Mouse (Mus musculus) heart, embryonic 16.5 days (tissue): ENCODE results near the gene Tasp1. TPM values are rescaled to one million over a fixed set of nuclear protein-coding genes. Genes with fewer than 3 reads are reported as not detected.
A peak's percentile ranks its signal among the peaks of the same experiment; 100 is the strongest.
"Not testable (repeated sequence)": the region's sequence is repeated elsewhere in the genome, so short reads cannot be mapped to it uniquely, and the experiment has no call there.

Experiments used
- ATAC-seq: fragments of 200-750 bp; cut with Nextera tagmentation; replicated peaks from 2 replicates; pipeline ENCODE4 v1.8.0; 2017; ENCODE audit warnings: moderate number of reproducible peaks; ENCODE audit not compliant: insufficient read depth, low FRiP score; ENCODE audit errors: extremely low read depth
- H3K27ac ChIP-seq: fragments of 300-500 bp; sonication (generic); 2 replicates; pipeline ENCODE4 v1.5.1; 2014; ENCODE audit warnings: mild to moderate bottlenecking, low read length, control low read depth, moderate library complexity
- H3K27me3 ChIP-seq: fragments of 300-500 bp; sonication (generic); 2 replicates; pipeline ENCODE4 v1.6.1; 2014; ENCODE audit warnings: low read length, mixed read lengths; ENCODE audit not compliant: control insufficient read depth, insufficient read depth
- H3K36me3 ChIP-seq: fragments of 300-500 bp; sonication (generic); 2 replicates; pipeline ENCODE4 v1.6.1; 2014; ENCODE audit not compliant: control insufficient read depth, insufficient read depth
- H3K4me1 ChIP-seq: fragments of 300-500 bp; sonication (generic); 2 replicates; pipeline ENCODE4 v1.6.1; 2014; ENCODE audit warnings: low read length, mixed read lengths; ENCODE audit not compliant: control insufficient read depth, insufficient read depth
- H3K4me2 ChIP-seq: fragments of 300-500 bp; sonication (generic); 2 replicates; pipeline ENCODE4 v1.6.1; 2014; ENCODE audit warnings: low read depth, mild to moderate bottlenecking, control low read depth, low read length
- H3K4me3 ChIP-seq: fragments of 300-500 bp; sonication (generic); 2 replicates; pipeline ENCODE4 v1.5.1; 2014; ENCODE audit warnings: mild to moderate bottlenecking, control low read depth, low read length
- H3K9ac ChIP-seq: fragments of 300-500 bp; sonication (generic); 2 replicates; pipeline ENCODE4 v1.6.1; 2014; ENCODE audit warnings: low read length, control low read depth
- H3K9me3 ChIP-seq: fragments of 300-500 bp; sonication (generic); replicated peaks from 2 replicates; pipeline ENCODE4 v1.6.1; 2016; ENCODE audit warnings: low read length; ENCODE audit not compliant: control insufficient read depth
- WGBS: fragments of 180-500 bp; shearing (Covaris S2); extraction: QIAGEN DNeasy Blood & Tissue Kit; methylation state at CpG from one replicate; pipeline ENCODE4 v1.1.7; 2014; 5-methylcytosine and 5-hydroxymethylcytosine counted together
- polyA plus RNA-seq: library from polyadenylated mRNA; unstranded; fragments of >200 nt; fragmentation: Nextera tagmentation; extraction: Ambion mirVana; gene quantifications from 2 replicates; pipeline ENCODE4 v1.2.1, GENCODE M21; 2015

Tasp1 gene
- polyA plus RNA-seq, 1 experiment from 2014 or later, result 18.5 TPM

- Histone ChIP-seq H3K36me3 (0 out of 2 replicates have a peak, but pooled peaks cover 3% of the 10 kb centered on the region), H3K4me2 (no peak overlapping the region), H3K9me3 (no peaks in the 10 kb centered on the region), H3K4me3 (no peak overlapping the region), H3K27me3 (no peaks in the 10 kb centered on the region), H3K4me1 (no peaks in the 10 kb centered on the region), H3K27ac (no peak overlapping the region), H3K9ac (no peak overlapping the region)
- WGBS, result 51% methylated on average over 4 of the region's 4 CpGs
- no peak for ATAC-seq
Observed at GRCm38 (mm10) chr2:140024937-140025336, 41.7 kb downstream of the Tasp1 start.

- H3K4me3 ChIP-seq, result no peak overlapping the region
- no peaks in the 10 kb centered on the region for H3K36me3 ChIP-seq
- ATAC-seq, result no peak
- H3K4me1 ChIP-seq, result peaks cover 7% of the 10 kb centered on the region; the same call in 1 of the 2 replicates
- no peak overlapping the region for H3K4me2 ChIP-seq
- no peaks in the 10 kb centered on the region for H3K9me3 ChIP-seq
- no peak overlapping the region for H3K9ac ChIP-seq
- H3K27me3 ChIP-seq, result no peaks in the 10 kb centered on the region
- 81% methylated on average over 3 of the region's 3 CpGs for WGBS
- no peak overlapping the region for H3K27ac ChIP-seq
Observed at GRCm38 (mm10) chr2:140007406-140007805, 59.2 kb downstream of the Tasp1 start.

DNA sequence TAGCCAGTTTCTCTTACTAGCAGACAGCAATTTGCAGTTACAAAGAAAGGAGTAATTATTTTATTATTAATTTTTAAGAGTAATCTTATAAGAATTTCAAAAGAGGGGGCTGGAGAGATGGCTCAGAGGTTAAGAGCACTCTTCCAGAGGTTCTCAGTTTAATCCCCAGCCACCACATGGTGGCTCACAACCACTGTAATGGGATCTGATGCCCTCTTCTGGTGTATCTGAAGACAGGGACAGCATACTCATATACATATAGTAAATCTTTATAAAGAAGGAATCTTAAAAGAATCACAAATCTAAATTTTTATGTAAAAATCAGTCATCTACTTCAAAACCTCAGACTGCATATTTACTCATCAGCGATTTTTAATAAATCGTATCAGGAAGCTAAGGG is 68.4 kb downstream of the Tasp1 start:
- Histone ChIP-seq H3K36me3 (0 out of 2 replicates have a peak, but pooled peaks cover 2% of the 10 kb centered on the region), H3K9ac (no peak overlapping the region), H3K27me3 (no peaks in the 10 kb centered on the region), H3K9me3 (no peaks in the 10 kb centered on the region), H3K4me3 (no peak overlapping the region), H3K27ac (no peak overlapping the region), H3K4me2 (no peak overlapping the region), H3K4me1 (peaks cover 3% of the 10 kb centered on the region; the same call in 1 of the 2 replicates)
- 91% methylated on average over 2 of the region's 2 CpGs for WGBS
- no peak for ATAC-seq

GRCm38 (mm10) chr2:139989907-139990306 is 76.7 kb downstream of the Tasp1 start:
- H3K4me3 ChIP-seq, H3K4me1 ChIP-seq, H3K27ac ChIP-seq, H3K27me3 ChIP-seq, H3K9ac ChIP-seq, H3K4me2 ChIP-seq, H3K36me3 ChIP-seq, H3K9me3 ChIP-seq, ATAC-seq: not testable (repeated sequence)
- WGBS, result 95% methylated on average over 1 of the region's 1 CpGs

DNA sequence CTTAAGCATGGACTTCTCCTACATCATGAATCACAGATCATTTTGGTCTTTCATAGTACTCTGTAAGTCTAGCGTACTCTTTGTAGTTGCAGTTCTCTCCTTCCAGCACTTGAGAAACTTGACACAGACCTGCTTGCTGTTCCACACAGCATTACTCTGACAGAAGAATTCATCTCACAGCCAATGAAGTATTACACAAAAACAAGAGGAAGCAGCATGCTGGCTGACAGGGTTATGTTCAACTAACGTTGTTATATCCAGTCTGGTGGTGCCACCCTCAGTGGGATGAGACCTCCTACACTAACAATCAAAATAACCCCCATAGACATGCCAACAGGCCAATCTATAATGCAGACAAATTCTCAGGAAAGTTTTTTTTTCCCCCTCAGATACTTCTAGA is 99.2 kb downstream of the Tasp1 start:
- no peak for ATAC-seq
- Histone ChIP-seq H3K9me3 (no peaks in the 10 kb centered on the region), H3K27ac (no peak overlapping the region), H3K27me3 (no peaks in the 10 kb centered on the region), H3K4me3 (no peak overlapping the region), H3K9ac (no peak overlapping the region), H3K4me2 (no peak overlapping the region), H3K36me3 (no peaks in the 10 kb centered on the region), H3K4me1 (no peaks in the 10 kb centered on the region)
- WGBS, result 63% methylated on average over 2 of the region's 2 CpGs

- Histone ChIP-seq H3K27ac (no peak overlapping the region), H3K4me2 (no peak overlapping the region), H3K36me3 (no peaks in the 10 kb centered on the region), H3K4me3 (no peak overlapping the region), H3K9ac (no peak overlapping the region), H3K4me1 (no peaks in the 10 kb centered on the region), H3K27me3 (no peaks in the 10 kb centered on the region), H3K9me3 (no peaks in the 10 kb centered on the region)
- WGBS, result 60% methylated on average over 3 of the region's 3 CpGs
- ATAC-seq, result no peak
Observed at GRCm38 (mm10) chr2:139966288-139966687, 100.3 kb downstream of the Tasp1 start.

DNA sequence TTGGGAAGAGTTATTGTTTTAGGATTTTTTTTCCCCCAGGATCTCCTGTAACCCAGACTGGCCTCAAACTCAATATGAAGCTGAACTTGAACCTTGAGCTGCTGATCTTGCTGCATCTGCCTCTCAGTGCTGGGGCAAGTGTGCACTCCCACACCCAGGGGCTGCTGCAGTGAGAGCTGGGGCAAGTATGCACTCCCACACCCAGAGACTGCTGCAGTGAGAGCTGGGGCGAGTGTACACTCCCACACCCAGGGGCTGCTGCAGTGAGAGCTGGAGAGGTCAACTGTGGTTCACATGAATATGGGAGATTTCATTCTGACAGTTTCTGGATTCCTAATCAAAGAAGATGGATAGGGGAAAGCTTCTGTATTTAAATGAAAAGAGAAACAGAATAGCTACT is 117.8 kb downstream of the Tasp1 start:
- ATAC-seq, result no peak
- Histone ChIP-seq H3K27me3 (no peaks in the 10 kb centered on the region), H3K4me3 (no peak overlapping the region), H3K4me2 (no peak overlapping the region), H3K9ac (no peak overlapping the region), H3K27ac (no peak overlapping the region), H3K9me3 (no peaks in the 10 kb centered on the region), H3K4me1 (no peaks in the 10 kb centered on the region), H3K36me3 (no peaks in the 10 kb centered on the region)
- WGBS, result 50% methylated on average over 1 of the region's 1 CpGs

DNA sequence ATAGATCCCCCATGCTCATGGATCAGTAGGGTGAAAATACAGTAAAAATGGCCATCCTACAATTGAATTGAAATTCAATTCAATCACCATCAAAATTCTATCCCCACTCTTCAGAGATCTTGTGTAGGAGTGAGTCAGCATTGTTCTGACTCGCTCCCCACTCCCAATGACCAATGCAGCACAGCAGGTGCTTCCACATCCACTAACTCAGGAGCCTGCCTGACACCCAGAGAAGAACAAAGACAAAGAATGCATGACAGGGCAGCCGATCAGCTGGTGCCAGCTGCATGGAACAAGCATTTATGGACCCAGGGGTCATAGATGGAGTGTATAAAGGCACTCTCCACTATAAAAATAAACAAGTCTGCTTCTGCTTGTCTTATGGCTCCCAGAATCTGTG is 129.0 kb downstream of the Tasp1 start:
- Histone ChIP-seq H3K27me3 (no peaks in the 10 kb centered on the region), H3K27ac (no peak overlapping the region), H3K4me2 (no peak overlapping the region), H3K36me3 (no peaks in the 10 kb centered on the region), H3K4me1 (no peaks in the 10 kb centered on the region), H3K9me3 (no peaks in the 10 kb centered on the region), H3K9ac (no peak overlapping the region), H3K4me3 (no peak overlapping the region)
- ATAC-seq, result no peak
- 74% methylated on average over 2 of the region's 2 CpGs for WGBS

- Histone ChIP-seq H3K27me3 (no peaks in the 10 kb centered on the region), H3K4me3 (no peak overlapping the region), H3K36me3 (no peaks in the 10 kb centered on the region), H3K27ac (no peak overlapping the region), H3K9ac (no peak overlapping the region), H3K4me2 (no peak overlapping the region), H3K4me1 (no peaks in the 10 kb centered on the region), H3K9me3 (no peaks in the 10 kb centered on the region)
- ATAC-seq, result peak; percentile 41; the same call in 1 of the 2 replicates
- 76% methylated on average over 10 of the region's 10 CpGs for WGBS
Observed at GRCm38 (mm10) chr2:139934577-139934976, 132.0 kb downstream of the Tasp1 start.
